Mouse (Mus musculus) olfactory bulb, adult 2 months (tissue): ENCODE measurements around the gene Rpl13. TPM values are rescaled to one million over a fixed set of nuclear protein-coding genes. Genes with fewer than 3 reads are reported as not detected.
A peak's percentile ranks its signal among the peaks of the same experiment; 100 is the strongest.

Experiments used
- H3K27ac ChIP-seq: fragments of 200-500 bp; 2 replicates; pipeline ENCODE4 v1.5.1; 2012; ENCODE audit warnings: low read depth, low read length; ENCODE audit not compliant: insufficient read depth
- H3K4me1 ChIP-seq: fragments of 200-500 bp; 2 replicates; pipeline ENCODE4 v1.6.1; 2012; ENCODE audit warnings: low read length; ENCODE audit not compliant: control insufficient read depth, insufficient read depth
- H3K4me3 ChIP-seq: fragments of 200-500 bp; 2 replicates; pipeline ENCODE4 v1.5.1; 2012; ENCODE audit warnings: mild to moderate bottlenecking, low read depth, low read length, moderate library complexity; ENCODE audit not compliant: insufficient read depth
- CTCF ChIP-seq: fragments of 200-500 bp; IDR thresholded peaks from 2 replicates; pipeline ENCODE4 v1.5.1; 2012; ENCODE audit warnings: low read depth, mild to moderate bottlenecking, low read length, moderate library complexity; ENCODE audit not compliant: insufficient read depth
- POLR2A ChIP-seq: fragments of 200-500 bp; IDR thresholded peaks from 2 replicates; pipeline ENCODE4 v1.6.1; 2012; ENCODE audit warnings: mild to moderate bottlenecking, low read depth, low read length, moderate library complexity; ENCODE audit not compliant: insufficient read depth
- WGBS: fragments of 180-500 bp; shearing (Covaris S2); methylation state at CpG from one replicate; pipeline ENCODE4 v1.1.7; 2018; 5-methylcytosine and 5-hydroxymethylcytosine counted together
- polyA plus RNA-seq: library from polyadenylated mRNA; stranded (reverse); fragments of >200 nt; gene quantifications from 2 replicates; pipeline ENCODE4 v1.2.4, GENCODE M21; 2012; ENCODE audit warnings: low replicate concordance; ENCODE audit not compliant: missing spikeins, insufficient read depth, insufficient read length

Rpl13 gene
- polyA plus RNA-seq, 1 experiment = not detected

DNA sequence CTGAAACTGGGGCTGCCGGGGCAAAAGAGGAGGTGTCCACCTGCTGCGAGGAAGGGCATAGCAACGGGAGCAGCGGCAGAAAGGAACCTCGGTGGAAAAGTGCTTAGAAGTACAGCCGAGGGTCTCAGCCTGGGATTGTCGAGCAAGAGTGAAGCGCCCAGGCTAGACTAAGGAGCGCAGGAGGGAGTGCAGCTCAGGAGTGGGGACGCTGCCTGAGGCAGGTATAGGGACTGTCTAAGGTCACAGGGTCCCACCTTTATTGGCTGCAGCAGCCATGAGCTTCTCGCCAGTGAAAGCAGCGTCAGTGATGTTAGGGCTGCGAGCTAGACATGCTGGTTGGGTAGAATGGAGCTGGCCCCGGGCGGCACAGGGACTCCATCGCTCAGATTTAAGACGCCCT is 15.6 kb downstream of the Rpl13 start:
- TF ChIP-seq POLR2A (no peak), CTCF (no peak)
- H3K27ac ChIP-seq = peak overlapping the region; percentile 18; the same call in 1 of the 2 replicates
- WGBS = 4% methylated on average over 17 of the region's 17 CpGs

DNA sequence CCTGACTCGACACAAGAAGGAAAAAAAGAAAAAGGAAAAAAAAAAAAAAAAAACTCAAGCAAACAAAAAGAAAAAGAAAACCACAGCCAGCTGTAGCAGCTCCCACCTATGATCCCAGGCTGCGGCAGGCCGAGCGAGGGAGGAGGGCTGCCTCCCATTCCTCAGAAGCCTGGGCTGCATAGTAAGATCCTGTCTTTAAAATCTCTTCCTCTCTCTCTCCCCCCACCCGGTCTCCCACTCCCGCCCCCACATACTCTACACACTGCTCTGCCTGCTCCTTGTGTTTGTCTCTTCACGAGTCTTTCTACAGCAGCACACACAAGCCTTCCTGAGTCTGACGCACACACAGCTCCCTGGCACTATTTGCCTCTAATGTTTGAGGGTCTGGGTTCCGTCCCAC is 19.9 kb downstream of the Rpl13 start:
- Histone ChIP-seq H3K4me1 (peaks cover 40% of the 10 kb centered on the region), H3K27ac (peak overlapping the region; percentile 76), H3K4me3 (no peak overlapping the region)
- TF ChIP-seq CTCF (no peak), POLR2A (no peak)
- 28% methylated on average over 9 of the region's 9 CpGs for WGBS

More for the DNA sequence above, 15.6 kb downstream of the Rpl13 start:
- peak overlapping the region; percentile 52 for H3K4me3 ChIP-seq
- H3K4me1 ChIP-seq = peaks cover 32% of the 10 kb centered on the region

DNA sequence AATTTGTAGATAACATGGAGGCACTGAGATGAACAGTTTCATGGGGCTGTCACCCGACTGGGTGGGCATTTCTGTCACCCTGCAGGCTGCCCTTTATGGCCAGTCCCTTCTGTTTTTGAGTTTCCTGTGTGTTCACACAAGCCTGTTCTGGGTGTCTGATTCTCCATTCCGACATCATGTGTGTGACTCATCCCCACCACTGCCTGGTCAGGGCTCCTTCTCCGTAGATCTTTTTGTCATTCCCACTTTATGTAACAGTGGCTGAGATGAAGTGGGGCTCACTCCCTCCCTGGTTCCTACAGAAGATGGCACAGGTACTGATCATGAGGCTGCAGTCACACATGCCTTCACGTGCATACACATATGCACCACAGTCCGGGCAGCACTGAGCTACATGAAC is 20.5 kb downstream of the Rpl13 start:
- H3K27ac ChIP-seq = peak overlapping the region; percentile 76
- TF ChIP-seq CTCF (no peak), POLR2A (no peak)
- WGBS = 58% methylated on average over 5 of the region's 5 CpGs

DNA sequence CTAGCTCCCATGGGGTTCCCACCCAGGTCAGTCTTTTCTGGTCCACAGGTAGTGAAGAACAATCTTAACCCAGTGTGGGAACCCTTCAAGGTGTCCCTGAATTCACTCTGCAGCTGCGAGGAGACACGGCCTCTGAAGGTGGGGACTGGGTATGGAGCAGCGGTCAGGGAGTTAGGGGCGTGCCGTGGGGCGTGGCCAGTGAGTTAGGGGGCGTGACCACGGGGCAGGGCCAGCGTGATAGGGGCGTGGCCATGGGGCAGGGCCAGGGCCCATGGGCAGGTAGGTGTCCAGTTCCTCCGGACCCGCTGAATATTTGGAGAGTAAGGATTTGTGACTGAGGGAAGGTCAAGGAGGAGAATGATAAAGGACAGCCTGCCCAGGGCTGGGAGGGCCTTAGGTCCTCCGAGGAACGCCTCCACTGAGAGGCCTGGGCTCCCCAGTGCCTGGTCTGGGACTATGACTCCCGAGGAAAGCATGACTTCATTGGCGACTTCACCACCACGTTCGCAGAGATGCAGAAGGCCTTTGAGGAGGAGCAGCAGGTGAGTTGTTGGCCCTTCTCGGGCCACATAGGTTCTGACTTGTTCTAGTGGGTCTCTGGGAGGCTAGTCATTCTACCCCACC is 24.2 kb downstream of the Rpl13 start:
- Histone ChIP-seq H3K27ac (no peak overlapping the region), H3K4me1 (peaks cover 23% of the 10 kb centered on the region), H3K4me3 (no peak overlapping the region)
- WGBS = 24% methylated on average over 19 of the region's 19 CpGs
- TF ChIP-seq CTCF (no peak), POLR2A (no peak)

More for the DNA sequence above, 20.5 kb downstream of the Rpl13 start:
- H3K4me3 ChIP-seq = no peak overlapping the region
- peaks cover 33% of the 10 kb centered on the region for H3K4me1 ChIP-seq

DNA sequence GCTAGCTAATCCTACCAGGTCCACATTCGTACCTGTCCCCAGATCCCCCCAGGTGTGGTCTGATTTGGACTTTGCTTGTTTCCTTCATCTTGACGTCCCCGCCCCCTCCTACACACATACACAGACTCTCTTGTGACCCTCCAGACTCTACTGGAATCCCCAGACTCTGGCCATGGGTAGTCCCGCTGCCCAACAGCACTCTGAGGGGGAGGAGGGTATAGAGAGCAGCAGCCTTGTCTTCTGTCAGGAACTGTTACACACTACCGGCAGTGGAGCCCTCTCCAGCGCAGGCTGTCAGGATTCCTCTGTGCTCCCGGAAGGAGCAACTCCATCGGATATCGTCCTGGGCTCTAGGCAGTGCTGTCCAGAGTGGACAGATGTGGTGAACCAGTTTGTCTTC is 28.9 kb downstream of the Rpl13 start:
- no peak overlapping the region for H3K4me3 ChIP-seq
- TF ChIP-seq POLR2A (no peak), CTCF (no peak)
- 68% methylated on average over 9 of the region's 9 CpGs for WGBS

DNA sequence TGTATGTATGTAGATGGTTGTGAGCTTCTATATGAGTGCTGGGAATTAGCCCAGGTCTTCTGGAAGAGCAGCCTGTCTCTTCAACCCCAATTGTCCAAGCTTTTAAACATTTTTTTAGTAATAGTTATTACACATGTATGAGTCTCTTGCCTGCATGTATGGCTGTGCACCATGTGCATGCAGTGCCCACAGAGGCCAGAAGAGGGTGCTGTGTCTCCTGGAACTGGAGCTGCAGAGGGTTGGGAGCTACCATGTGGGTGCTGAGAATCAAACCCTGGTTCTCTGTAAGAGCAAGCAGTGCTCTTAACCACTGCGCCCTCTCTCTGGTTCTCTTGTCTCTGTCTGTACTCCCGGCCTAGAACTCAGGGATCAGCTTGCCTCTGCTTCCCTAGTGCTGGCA is 30.8 kb downstream of the Rpl13 start:
- TF ChIP-seq CTCF (no peak), POLR2A (no peak)
- Histone ChIP-seq H3K4me3 (no peak overlapping the region), H3K27ac (no peak overlapping the region), H3K4me1 (peaks cover 31% of the 10 kb centered on the region)
- 100% methylated on average over 2 of the region's 2 CpGs for WGBS

More for the DNA sequence above, 28.9 kb downstream of the Rpl13 start:
- H3K27ac ChIP-seq = no peak overlapping the region
- peaks cover 22% of the 10 kb centered on the region for H3K4me1 ChIP-seq

DNA sequence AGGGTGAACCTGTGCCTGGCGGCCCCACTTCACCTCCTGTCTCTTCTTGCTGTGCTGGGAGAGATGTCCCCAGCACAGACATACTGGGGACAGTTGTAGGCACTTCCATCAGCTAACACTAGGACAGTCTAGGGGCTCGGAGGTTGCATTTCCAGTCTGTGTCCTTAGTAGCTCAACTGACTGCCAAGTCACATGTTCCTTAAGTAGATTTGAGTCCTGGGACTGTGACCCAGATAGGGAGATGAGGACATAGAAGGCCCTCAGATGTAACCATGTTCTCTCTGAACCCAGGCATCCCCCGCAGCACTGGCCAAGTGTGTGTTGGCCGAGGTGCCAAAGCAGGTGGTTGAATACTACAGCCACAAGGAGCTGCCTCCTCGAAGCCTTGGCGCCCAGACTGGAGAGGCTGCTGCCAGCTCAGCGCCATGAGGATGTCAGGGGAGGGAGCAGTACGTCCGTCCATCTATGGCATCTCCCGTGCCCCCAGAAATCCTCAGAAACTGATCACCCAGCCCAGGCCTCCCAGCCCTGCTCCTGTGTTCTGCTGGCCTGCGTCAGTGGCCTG is 32.1 kb downstream of the Rpl13 start:
- Histone ChIP-seq H3K4me3 (no peak overlapping the region), H3K27ac (peak overlapping the region; percentile 58; the same call in 1 of the 2 replicates), H3K4me1 (peaks cover 41% of the 10 kb centered on the region)
- no peak for TF ChIP-seq CTCF
- 81% methylated on average over 11 of the region's 11 CpGs for WGBS

DNA sequence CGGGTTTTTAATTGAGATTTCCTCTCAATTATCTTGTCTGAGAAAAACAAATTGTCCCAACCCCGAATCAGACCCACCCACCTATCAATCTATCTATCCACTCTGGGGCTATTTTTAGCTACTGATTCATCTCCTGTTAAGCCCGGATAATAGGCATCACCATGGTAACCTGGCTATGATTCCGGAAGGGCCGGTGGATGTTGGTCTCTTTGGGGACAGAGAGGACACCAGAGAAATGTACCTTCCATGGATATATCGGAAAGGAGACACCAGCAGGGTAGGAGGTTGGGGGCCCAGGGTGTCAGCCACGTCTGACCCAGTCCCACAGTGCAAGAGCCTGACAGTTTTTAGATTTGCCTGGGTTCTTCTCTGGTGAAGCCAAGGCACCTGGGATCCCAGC is 33.3 kb downstream of the Rpl13 start:
- Histone ChIP-seq H3K27ac (peak overlapping the region; percentile 17; the same call in 1 of the 2 replicates), H3K4me1 (peaks cover 45% of the 10 kb centered on the region), H3K4me3 (no peak overlapping the region)
- TF ChIP-seq POLR2A = no peak
- no peak for TF ChIP-seq CTCF
- 13% methylated on average over 7 of the region's 7 CpGs for WGBS

DNA sequence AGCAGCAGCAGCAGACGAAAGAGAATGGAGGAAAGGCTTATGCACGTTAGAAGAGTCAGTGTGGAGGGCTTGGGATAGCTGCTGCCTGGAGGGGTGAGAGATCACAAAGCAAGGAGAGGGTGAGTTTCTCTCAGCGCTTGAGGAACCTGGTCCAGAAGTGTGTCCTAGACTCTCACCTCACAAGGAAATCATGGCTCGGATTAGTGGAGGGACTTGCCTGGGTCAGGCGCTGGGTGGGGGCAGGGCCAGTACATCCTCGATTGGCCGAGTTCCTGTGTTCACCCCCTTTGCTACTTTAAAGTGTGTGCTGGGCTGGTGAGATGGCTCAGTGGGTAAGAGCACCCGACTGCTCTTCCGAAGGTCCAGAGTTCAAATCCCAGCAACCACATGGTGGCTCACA is 33.7 kb downstream of the Rpl13 start:
- 46% methylated on average over 9 of the region's 9 CpGs for whole genome bisulfite sequencing
- Histone ChIP-seq H3K4me1 (peaks cover 45% of the 10 kb centered on the region), H3K27ac (peak overlapping the region; percentile 17; the same call in 1 of the 2 replicates), H3K4me3 (no peak overlapping the region)
- TF ChIP-seq POLR2A (no peak), CTCF (no peak)
